Mouse (Mus musculus) CH12F3 (cell line): ENCODE results near the gene Selenov.

Source experiments
- in situ Hi-C: fragments of 300-500 bp; cut with MboI; formaldehyde crosslinking; loops from 2 replicates; pipeline ENCODE4 v1.14.3; 2020; ENCODE audit warnings: low sequenced_read_pairs

The Selenov gene

DNA sequence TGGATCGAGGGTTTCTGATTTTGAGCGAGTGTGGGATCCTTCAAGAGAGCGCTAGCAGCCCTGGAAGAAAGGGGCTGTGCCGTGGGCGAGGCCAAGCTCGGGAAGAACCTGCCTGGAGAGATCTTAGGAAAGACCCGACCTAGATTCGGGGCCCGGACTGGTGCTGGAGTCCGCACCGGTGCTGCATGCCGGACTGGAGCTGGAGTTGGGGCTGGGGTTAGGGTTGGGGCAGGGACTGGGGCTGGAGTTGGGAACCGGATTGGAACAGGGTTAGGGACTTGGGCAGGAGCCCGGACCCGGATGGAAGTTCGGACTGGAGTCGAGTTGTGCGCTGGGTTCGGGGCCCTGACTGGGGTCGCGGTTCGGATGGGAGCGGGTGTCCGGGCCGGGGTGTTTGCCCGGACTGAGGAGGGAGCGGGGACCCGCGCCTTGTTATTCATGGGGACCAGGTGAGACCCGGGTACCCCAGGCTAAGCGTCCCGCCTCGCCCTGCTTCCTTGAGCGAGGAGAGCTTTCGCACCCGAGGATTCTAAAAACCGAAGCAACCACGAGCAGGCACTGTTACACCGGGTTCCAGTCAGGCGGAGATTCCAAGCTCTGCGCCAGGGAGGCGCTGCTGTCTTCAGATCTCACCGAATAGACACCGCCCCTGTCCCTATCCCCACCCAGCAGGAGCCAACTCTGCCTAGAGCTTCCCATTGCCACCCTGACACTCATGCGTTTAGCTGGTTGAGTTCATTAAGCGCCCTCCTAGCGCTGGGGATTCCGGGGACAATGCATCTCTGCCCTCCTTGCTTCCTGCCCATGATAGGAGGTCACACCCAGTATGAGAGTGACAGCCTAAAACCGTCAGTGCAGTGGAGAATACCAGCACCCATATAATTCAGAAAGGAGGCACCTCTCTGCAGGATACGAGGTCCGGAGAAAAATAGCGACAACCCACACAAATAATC, at the start of gene Selenov:
Gene Selenov, minus strand, starts transcription at position 549 of the 953 bp plus-strand sequence.
- in situ Hi-C loops, result no loop called here

DNA sequence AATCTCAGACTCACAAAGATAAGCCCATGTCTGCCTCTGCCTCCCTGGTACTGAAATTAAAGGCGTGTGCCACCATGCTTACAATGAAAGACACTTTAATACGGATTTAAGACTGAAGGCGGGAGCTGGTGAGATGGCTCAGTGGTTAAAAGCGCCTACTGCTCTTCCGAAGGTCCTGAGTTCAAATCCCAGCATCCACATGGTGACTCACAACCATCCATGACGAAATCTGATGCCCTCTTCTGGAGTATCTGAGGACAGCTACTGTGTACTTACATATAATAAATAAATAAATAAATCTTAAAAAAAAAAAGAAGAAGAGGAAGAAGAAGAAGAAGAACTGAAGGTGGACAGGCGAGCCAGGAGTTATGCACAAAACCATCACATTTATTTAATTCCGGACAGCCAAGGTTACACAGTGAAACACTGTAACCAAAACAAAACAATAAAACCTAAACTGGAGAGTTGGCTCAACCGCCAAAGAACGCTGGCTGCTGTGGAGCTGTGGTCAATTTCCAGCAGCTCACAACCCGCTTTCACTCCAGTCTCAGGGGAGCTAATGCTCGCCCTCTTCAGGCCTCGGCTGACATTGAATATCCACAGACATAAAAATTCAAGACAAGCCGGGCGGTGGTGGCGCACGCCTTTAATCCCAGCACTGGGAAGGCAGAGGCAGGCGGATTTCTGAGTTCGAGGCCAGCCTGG, 48.4 kb upstream of the Selenov start:
- in situ Hi-C loops, result no loop called here

DNA sequence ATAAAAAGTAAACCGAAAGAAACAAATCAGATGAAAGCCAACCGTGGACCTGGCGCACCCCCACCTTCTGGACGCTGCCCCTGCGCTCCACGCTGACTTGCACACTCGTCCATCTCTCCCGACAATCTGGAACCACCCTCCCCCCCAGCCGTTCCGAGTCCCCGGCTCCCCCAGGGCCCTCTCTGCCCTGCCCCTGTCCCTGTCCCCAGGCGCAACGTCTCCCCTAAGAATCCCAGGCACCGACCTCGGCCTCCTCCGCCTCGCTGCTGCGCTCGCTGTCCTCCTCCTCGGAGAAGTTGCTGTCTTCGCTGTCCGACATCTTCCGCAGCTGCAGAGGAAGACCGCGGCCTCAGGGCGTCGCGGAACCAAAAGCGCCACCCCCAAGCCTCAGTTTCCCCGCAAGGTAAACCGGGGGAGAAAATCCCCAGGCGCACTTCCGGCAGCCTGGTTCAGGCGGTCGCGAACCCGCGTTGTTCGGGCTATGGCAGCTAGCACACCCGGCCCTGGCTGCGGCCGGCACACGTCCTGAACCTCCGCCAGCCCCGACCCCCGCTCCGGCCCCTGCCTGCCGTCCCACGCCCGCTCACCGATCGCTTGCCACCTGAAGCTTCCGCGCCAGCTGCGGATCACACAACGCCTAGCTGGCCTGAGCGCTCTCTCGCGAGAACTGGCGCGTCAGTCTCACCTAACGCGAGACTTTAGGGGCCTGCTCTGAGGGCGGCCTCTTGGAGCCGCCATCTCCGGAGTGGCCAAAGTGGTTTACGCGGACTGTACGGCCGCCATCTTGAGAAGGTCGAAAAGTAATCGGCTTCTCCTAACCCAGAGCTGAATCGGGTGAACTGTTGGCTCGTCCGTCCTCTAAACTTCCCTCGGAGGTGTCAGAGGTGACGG, 47.4 kb upstream of the Selenov start, which contains the start of gene Supt5:
Gene Supt5, minus strand, starts transcription at position 639 of the 891 bp plus-strand sequence.
- in situ Hi-C loops, result no loop called here

DNA sequence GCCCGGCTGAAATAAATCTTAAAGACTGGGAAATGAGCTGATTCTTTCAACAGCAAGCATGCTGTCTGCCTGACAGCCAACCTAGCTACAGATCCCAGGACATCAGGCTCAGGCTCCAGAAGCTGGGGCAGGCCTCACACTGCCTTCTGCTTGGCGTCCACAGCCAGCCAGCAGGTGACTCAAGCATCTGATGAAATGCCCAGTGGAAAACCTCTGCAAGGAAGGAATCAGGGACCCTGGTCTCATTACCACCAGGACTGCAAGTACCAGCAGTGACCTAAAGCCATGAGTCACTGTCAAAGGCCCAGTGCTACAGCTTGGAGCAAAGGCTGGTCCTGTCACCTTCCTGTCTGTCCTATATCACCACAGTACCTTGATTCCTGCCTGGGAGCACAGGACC, 44.5 kb upstream of the Selenov start:
- in situ Hi-C loops, result no loop called here

DNA sequence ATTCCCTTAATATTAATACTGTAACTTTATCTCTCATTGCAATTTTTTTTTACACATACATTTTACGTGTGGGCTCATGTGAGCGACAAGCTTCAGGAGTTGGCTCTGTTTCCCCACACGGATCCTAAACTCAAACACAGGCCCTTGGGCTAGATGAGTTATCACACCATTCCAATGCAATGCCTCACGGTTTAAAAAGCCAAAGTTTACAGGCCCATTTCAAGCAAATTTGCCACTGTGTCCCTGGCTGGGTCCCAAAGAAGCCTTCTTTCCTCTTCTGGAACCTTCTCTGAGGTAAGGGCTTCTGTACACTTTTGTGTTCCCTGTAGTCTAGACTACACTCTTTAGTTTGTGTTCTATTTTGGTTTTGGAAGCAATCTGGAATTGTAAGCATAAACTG, 43.5 kb upstream of the Selenov start:
- in situ Hi-C loops, result no loop called here

DNA sequence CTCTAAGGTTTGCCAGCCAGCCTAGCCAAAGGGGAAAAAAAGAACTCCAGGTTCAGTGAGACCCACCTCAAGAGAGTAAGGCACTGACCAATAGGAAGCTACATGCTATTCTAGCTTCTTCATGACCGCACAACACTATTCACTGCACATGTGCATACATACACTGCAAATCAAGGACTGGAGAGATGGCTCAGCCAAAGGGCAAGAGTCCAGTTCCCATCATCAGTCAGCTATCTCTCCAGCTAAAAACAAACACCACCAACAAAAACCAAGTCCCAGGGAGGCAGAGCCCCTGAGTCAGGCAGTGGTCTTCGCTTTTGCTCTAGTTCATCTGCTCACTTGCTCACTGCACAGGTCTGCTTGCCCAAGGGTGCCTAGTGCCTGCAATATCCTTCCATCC, 37.3 kb upstream of the Selenov start:
- in situ Hi-C loops, result no loop called here

DNA sequence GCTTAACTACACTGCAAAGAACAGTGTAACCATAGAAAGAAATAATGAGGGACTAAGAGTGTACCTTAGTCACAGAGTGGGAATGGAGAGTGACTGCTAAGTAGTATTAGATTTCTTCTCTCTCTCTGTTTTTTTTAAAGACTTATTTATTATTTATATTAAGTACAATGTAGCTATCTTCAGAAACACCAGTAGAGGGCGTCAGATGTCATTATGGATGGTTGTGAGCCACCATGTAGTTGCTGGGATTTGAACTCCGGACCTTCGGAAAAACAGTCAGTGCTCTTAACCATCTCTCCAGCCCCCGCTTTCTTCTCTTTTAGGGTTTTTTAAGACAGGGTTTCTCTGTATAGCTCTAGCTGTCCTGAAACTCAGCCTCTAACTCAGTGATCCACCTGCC, 35.5 kb upstream of the Selenov start:
- in situ Hi-C loops, result no loop called here

DNA sequence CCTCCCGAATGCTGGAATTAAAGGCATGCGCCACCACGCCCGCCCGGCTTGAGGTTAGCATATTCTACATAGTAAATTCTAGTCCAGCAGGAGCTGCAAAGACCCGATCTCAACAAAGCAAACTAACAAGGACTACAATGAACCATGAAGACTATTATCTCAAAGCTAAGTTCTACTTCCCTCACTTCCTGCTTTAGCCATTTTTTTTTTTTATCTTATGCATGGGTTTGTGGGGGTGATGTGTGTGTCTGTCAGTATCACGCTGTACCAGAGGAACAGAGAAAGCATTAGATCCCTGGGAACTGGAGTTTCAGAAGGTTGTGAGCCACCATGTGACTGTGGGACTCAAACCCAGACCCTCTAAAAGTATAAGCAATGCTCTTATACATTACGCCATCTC, 34.3 kb upstream of the Selenov start:
- in situ Hi-C loops, result no loop called here

DNA sequence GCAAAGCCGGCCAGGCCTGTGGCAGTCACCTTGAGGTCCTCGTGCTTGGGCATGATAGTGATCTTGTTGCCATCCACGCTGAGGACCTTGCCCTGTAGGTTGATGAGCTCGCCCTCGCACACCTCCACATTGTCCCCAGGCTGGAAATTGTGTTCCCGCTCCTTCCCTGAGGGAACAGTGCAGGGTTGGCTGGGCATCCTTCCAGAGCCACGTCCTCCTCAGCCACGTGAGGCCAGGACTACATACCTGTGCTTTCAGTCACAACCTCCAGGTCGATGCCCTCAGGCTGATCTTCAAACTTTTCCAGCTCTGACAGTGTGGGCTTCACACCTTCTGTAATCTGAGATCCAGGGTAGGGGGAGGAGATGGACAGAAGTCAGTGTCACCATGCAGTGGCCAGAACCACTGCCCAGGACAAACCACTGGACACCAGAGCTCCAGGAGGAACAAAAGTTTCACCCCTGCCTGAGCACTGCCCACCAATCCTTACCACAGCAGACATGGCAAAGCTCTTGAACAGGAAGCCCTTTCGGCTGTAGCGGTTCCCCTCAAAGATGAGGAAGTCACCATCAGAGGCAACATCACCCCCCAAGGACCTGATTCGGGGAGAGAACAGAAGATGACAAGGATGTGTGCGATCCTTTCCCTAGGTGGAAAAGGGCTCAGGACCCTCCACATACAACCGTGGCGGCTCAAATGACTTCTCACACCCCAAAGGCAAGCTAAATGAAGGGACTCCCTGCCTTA, 31.2 kb upstream of the Selenov start:
- in situ Hi-C loops, result no loop called here

DNA sequence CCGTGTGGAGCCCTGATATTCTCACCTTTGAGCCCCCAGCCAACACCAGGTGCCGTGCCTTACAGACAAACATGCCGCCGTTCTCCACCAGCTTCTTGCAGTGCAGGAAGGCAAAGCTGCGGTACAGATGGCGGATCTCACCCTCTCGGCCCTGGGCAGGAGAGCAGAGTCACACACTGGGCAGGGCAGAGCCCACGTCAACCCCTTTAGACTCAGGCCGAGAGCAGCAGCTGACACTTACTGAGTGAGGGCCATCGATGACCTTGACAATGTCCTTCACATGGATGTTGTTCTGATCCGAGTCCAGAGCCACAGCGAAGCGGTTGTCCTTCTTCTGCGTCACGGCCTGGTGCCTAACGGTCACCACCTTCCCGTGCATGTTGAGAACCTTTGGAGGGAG, 27.7 kb upstream of the Selenov start:
- in situ Hi-C loops, result no loop called here

DNA sequence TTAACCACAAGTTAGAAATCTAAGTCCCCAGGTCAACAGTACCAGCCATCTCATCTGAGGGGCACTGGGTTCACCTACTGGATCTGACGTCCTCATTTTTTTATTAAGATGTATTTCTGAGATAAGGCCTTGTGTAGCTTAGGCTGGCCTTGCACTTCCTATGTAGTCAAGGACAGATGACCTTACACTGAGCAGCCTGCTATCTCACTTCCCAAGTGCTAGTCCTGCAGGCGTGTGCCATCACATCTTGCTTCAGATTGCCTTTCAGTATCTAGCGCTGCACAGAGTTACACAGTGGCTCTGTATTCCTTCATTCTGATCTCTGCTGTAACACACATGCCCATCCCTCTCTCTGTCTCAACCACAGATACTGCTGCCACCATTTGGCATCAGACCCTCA, 27.1 kb upstream of the Selenov start:
- in situ Hi-C loops, result no loop called here

DNA sequence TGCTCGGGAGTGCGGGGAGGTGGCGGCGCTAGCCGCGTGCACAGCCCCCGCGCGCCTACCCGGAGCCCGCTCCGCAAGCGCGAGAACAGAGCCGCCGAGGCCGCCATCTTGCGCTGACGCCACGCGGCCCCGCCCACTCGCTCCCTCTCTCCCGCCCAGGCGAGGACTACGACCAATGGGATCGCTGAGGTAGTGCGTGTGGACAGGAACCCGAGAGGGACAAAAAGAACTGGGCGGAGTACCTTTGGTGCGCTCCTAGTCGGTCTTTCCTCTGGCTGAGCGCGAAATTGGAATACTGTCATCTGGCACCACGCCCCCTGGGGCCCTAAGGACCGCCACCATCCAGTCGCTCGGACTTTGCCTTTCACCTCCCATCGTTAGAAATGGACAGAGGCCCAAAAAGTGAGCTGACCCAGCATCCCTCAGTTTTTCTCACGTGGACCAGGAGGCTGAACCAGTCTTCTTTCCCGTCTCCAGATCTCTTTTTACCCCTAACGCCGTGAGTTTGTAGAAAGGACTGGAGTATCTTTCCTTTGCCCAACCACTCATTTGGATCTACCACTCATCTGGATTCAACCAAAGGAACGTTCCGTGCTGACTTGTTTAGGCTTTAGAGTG, 21.0 kb upstream of the Selenov start, which contains the start of gene Timm50:
Gene Timm50, minus strand, starts transcription at position 147 of the 618 bp plus-strand sequence.
- in situ Hi-C loops, result no loop called here

DNA sequence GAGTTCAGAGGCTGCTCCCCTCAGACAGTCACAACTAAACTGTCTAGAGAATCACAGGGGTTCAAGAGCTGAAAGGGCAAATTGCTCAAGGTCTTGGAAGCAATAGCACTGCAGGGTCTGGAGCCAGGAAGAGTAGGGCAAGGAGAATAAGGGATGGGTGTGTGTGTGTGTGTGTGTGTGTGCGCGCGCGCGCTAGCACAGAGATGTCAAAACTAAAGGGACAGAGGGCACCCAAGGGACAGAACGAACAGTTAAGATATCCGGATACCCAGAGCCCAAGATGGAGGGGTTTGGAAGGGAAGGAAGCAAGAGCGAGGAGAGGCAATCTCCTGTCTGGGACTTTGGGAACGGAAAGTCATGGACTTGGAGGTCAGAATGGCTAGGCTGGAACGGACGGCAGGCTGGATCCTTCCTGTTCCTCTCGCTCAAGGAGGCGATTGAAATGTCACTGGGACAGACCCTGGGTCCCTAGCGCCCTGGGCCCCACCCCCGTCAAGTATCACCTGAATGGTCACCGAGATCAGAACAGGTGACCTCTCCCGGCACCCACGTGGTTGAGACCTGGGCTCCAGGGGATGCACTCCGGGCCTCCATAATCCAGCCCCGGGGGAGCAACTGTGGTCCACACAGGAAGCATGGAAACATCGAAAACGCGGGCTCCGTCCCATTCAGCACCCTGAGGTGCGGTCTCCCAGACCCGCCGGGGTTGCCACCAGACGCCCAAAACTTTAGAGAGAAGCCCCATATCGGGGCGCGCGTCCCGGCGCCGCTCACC, 20.4 kb upstream of the Selenov start:
- in situ Hi-C loops, result no loop called here

DNA sequence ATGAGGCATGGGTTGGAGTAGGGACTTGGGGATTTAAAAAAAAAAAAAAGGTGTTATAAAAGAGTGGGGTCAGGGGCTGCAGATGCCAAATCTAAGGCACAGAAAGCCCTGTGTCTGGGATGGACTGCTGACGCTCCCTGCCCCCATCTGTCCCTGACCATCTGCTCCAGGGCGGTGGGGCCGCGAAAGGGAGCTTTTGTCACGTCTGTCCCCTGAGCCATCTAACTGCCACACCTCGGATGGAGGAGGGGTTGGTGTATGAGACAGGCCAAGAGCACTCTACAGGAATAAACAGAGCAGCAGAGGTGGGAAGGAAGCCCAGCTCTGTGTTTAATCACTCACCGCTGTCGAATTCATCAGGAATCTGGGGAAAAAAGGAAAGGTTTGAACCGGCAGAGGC, 18.8 kb upstream of the Selenov start:
- in situ Hi-C loops, result no loop called here

DNA sequence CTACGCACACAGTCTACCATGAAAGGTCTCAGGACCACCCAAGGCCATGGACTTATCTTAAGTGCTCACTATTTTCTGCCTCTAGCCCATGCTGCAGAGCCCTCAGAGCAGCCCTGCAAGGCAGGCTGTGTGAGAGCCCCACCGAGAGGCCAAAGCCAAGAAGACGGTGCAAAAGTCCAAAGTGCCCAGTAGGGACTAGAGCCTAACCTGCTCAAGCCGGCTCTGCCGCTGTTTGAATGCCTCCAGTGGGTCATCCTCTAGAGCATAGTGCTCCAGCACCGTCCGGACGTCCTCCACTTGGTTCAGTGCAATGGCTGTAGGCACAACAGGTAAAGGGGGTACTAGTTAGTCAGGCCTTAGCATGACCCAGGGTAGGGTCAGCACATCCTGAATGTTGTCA, 15.2 kb upstream of the Selenov start:
- in situ Hi-C loops, result no loop called here

DNA sequence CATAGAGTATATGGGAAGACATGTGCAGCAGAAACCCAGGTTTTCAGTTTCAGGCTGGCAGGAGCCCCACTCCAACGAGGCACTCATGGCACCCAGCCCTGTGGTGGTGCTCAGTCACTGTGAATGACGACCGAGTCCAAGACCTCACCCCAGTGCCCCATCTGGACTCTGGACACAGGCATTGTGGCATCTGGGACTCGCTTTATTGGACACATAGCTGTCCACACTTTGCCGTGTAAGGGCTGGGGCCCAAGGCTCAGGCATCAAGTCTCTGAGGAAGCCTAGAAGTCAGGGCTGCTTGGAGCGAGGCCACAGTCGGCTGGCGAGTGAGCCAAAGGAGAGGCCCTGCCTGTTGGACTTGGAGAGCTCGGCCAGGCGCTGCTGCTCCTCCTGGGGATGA, 14.7 kb upstream of the Selenov start:
- in situ Hi-C loops, result no loop called here

DNA sequence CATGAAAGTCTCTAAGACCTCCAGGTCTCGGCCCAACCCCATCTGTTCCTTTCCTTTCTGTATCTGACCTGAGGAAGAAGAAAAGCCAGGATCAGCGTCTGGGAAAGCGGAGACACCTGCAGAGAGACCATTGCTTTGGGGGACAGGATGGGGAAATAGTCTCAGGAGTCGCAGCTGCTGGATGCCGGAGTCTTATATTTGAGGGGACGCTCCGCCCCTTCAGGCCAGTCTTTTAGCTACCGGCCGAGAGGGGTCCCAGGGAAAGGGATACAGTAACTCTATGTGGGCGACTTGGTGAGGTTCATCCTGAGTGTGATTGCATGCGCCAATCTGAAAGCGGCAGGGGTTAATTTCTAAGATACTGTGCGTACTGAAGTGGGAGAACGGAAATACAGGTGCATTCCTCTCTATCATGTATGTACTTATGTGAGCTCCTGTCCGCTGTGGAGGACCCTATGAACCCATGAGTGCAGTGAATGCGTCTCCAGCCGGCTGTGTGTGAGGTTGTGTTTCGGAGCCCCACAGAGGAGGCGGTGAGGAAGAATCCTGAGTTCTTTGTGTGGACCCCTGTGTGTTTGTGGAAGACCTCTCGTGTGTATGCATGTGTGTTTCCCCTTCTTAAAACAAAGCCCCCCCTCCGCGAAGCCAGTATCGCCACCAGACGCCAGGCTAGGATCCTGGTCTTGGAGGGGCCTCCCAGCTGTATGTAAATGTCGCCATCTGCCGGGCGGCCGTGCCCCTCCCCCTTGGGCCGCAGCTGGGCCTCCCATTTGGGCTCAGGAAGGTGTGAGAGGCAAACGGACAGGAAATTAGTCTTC, 10.8 kb upstream of the Selenov start, which contains the start of gene Dll3:
Gene Dll3, minus strand, starts transcription at position 623 of the 818 bp plus-strand sequence.
- in situ Hi-C loops, result no loop called here
